Mouse (Mus musculus) mouse embryonic stem cell (cell line): ENCODE data around the gene Kcnj14.

ENCODE experiments used
- in situ Hi-C, 2 experiments: fragments of 300-500 bp; cut with MboI; formaldehyde crosslinking; loops; 1 replicate in 1 of 2; 3 replicates in 1 of 2; pipeline ENCODE4 v1.14.3; 2019 to 2020; ENCODE audit warnings: low sequenced_read_pairs in 2 of 2, low pct_unique_long_range_greater_than_20kb in 1 of 2, mixed read lengths in 1 of 2; ENCODE audit not compliant: unreplicated experiment in 1 of 2

The Kcnj14 gene

GRCm38 (mm10) chr7:45800546-45801204 is 23.9 kb downstream of the Kcnj14 start:
- in situ Hi-C loops = no loop called here

- in situ Hi-C loops = no loop called here
Measured at GRCm38 (mm10) chr7:45800001-45800400, 24.6 kb downstream of the Kcnj14 start.

GRCm38 (mm10) chr7:45798931-45799330 is 25.7 kb downstream of the Kcnj14 start:
- in situ Hi-C loops = no loop called here

- in situ Hi-C loops = no loop called here
Measured at GRCm38 (mm10) chr7:45798511-45798836, 26.1 kb downstream of the Kcnj14 start.

- in situ Hi-C loops = no loop called here
Measured at GRCm38 (mm10) chr7:45797661-45798510, 26.7 kb downstream of the Kcnj14 start.

- in situ Hi-C loops = no loop called here
Measured at GRCm38 (mm10) chr7:45796950-45797349, 27.6 kb downstream of the Kcnj14 start.

- in situ Hi-C loops = no loop called here
Measured at GRCm38 (mm10) chr7:45794971-45795370, 29.6 kb downstream of the Kcnj14 start.

- in situ Hi-C loops = no loop called here
Measured at GRCm38 (mm10) chr7:45793969-45794585, 30.5 kb downstream of the Kcnj14 start.

- in situ Hi-C loops = no loop called here
Measured at GRCm38 (mm10) chr7:45793240-45793639, 31.3 kb downstream of the Kcnj14 start.

GRCm38 (mm10) chr7:45791756-45792490 is 32.7 kb downstream of the Kcnj14 start:
- in situ Hi-C loops = no loop called here

- in situ Hi-C loops = no loop called here
Measured at GRCm38 (mm10) chr7:45790721-45791120, 33.9 kb downstream of the Kcnj14 start.

GRCm38 (mm10) chr7:45787642-45788041 is 36.9 kb downstream of the Kcnj14 start:
- in situ Hi-C loops = no loop called here

GRCm38 (mm10) chr7:45786661-45787413 is 37.7 kb downstream of the Kcnj14 start:
- in situ Hi-C loops = no loop called here

- in situ Hi-C loops = no loop called here
Measured at GRCm38 (mm10) chr7:45786136-45786578, 38.4 kb downstream of the Kcnj14 start.

- in situ Hi-C loops = no loop called here
Measured at GRCm38 (mm10) chr7:45785388-45786135, 39.0 kb downstream of the Kcnj14 start.

- in situ Hi-C loops = no loop called here
Measured at GRCm38 (mm10) chr7:45784524-45785372, 39.8 kb downstream of the Kcnj14 start, which contains the start of gene Sult2b1. Sult2b1 (minus strand) TSS chr7:45784669.
